Mouse (Mus musculus) heart, embryonic 13.5 days (tissue): ENCODE measurements around the gene Rin2. TPM values are rescaled to one million over a fixed set of nuclear protein-coding genes. Genes with fewer than 3 reads are reported as not detected.

Experiments used
- ATAC-seq: fragments of 200-750 bp; cut with Nextera tagmentation; 2 replicates; pipeline ENCODE4 v1.8.0; 2017; ENCODE audit warnings: moderate TSS enrichment; ENCODE audit not compliant: insufficient number of reproducible peaks, low FRiP score, low TSS enrichment; ENCODE audit errors: extremely low read depth
- H3K27ac ChIP-seq: fragments of 300-500 bp; sonication (generic); replicated peaks from 2 replicates; pipeline ENCODE4 v1.5.1; 2015; ENCODE audit warnings: moderate library complexity, mild to moderate bottlenecking, inconsistent platforms
- H3K27me3 ChIP-seq: fragments of 300-500 bp; sonication (generic); replicated peaks from 2 replicates; pipeline ENCODE4 v1.6.1; 2015; ENCODE audit warnings: mild to moderate bottlenecking, inconsistent platforms
- H3K36me3 ChIP-seq: fragments of 300-500 bp; sonication (generic); 2 replicates; pipeline ENCODE4 v1.6.1; 2015; ENCODE audit warnings: mild to moderate bottlenecking, inconsistent platforms
- H3K4me1 ChIP-seq: fragments of 300-500 bp; sonication (generic); 2 replicates; pipeline ENCODE4 v1.6.1; 2015; ENCODE audit warnings: inconsistent platforms
- H3K4me2 ChIP-seq: fragments of 300-500 bp; sonication (generic); 2 replicates; pipeline ENCODE4 v1.6.1; 2015; ENCODE audit warnings: inconsistent platforms, mild to moderate bottlenecking, moderate library complexity
- H3K4me3 ChIP-seq: fragments of 300-500 bp; sonication (generic); 2 replicates; pipeline ENCODE4 v1.5.1; 2015; ENCODE audit warnings: moderate library complexity, mild to moderate bottlenecking, inconsistent platforms
- H3K9ac ChIP-seq: fragments of 300-500 bp; sonication (generic); 2 replicates; pipeline ENCODE4 v1.6.1; 2015; ENCODE audit warnings: inconsistent platforms, mild to moderate bottlenecking, moderate library complexity
- H3K9me3 ChIP-seq: fragments of 300-500 bp; sonication (generic); 2 replicates; pipeline ENCODE4 v1.6.1; 2016; ENCODE audit warnings: inconsistent platforms
- WGBS: fragments of 180-500 bp; shearing (Covaris S2); methylation state at CpG from one replicate; pipeline ENCODE4 v1.1.7; 2015; ENCODE audit warnings: mixed read lengths; 5-methylcytosine and 5-hydroxymethylcytosine counted together
- polyA plus RNA-seq: library from polyadenylated mRNA; unstranded; fragments of >200 nt; fragmentation: Nextera tagmentation; extraction: Ambion mirVana; gene quantifications from 2 replicates; pipeline ENCODE4 v1.2.1, GENCODE M21; 2015

Gene Rin2
- polyA plus RNA-seq, 1 experiment from 2014 or later: 15.6 TPM

GRCm38 (mm10) chr2:145797851-145798250, 122.8 kb downstream of the Rin2 start:
- 47% methylated on average over 1 of the region's 1 CpGs for WGBS
- Histone ChIP-seq H3K9ac (no peak overlapping the region), H3K27me3 (no peaks in the 10 kb centered on the region), H3K27ac (peak overlapping the region; percentile 3; the same call in 1 of the 2 replicates), H3K9me3 (no peaks in the 10 kb centered on the region), H3K4me3 (no peak overlapping the region), H3K4me1 (peaks cover 23% of the 10 kb centered on the region), H3K36me3 (peaks cover 46% of the 10 kb centered on the region), H3K4me2 (no peak overlapping the region)
- ATAC-seq: no peak

- WGBS: 69% methylated on average over 3 of the region's 3 CpGs
- ATAC-seq: no peak
- Histone ChIP-seq H3K27me3 (no peaks in the 10 kb centered on the region), H3K36me3 (peaks cover 56% of the 10 kb centered on the region), H3K9me3 (no peaks in the 10 kb centered on the region), H3K9ac (no peak overlapping the region), H3K4me2 (no peak overlapping the region), H3K4me3 (no peak overlapping the region), H3K27ac (no peak overlapping the region), H3K4me1 (peaks cover 18% of the 10 kb centered on the region)
Observed at GRCm38 (mm10) chr2:145798954-145799353, 123.9 kb downstream of the Rin2 start.

- Histone ChIP-seq H3K4me2 (no peak overlapping the region), H3K27me3 (no peaks in the 10 kb centered on the region), H3K36me3 (peaks cover 71% of the 10 kb centered on the region), H3K4me3 (no peak overlapping the region), H3K9me3 (peaks cover 6% of the 10 kb centered on the region; the same call in 1 of the 2 replicates), H3K4me1 (peaks cover 6% of the 10 kb centered on the region), H3K27ac (no peak overlapping the region), H3K9ac (no peak overlapping the region)
- ATAC-seq: no peak
- whole genome bisulfite sequencing: 86% methylated on average over 9 of the region's 9 CpGs
Observed at GRCm38 (mm10) chr2:145801322-145802052, 126.5 kb downstream of the Rin2 start.

- no peak for ATAC-seq
- Histone ChIP-seq H3K9me3 (peaks cover 6% of the 10 kb centered on the region; the same call in 1 of the 2 replicates), H3K4me2 (no peak overlapping the region), H3K4me3 (no peak overlapping the region), H3K27me3 (no peaks in the 10 kb centered on the region), H3K36me3 (peaks cover 60% of the 10 kb centered on the region), H3K4me1 (peaks cover 9% of the 10 kb centered on the region), H3K27ac (no peak overlapping the region), H3K9ac (no peak overlapping the region)
- WGBS: 62% methylated on average over 2 of the region's 2 CpGs
Observed at GRCm38 (mm10) chr2:145802626-145803025, 127.6 kb downstream of the Rin2 start.

- 84% methylated on average over 10 of the region's 10 CpGs for WGBS
- H3K4me1 ChIP-seq: peaks cover 4% of the 10 kb centered on the region; the same call in 1 of the 2 replicates
- no peak for ATAC-seq
- no peaks in the 10 kb centered on the region for H3K27me3 ChIP-seq
- peaks cover 63% of the 10 kb centered on the region for H3K36me3 ChIP-seq
- H3K9ac ChIP-seq: no peak overlapping the region
- H3K9me3 ChIP-seq: peaks cover 6% of the 10 kb centered on the region; the same call in 1 of the 2 replicates
- no peak overlapping the region for H3K4me3 ChIP-seq
- H3K4me2 ChIP-seq: no peak overlapping the region
- no peak overlapping the region for H3K27ac ChIP-seq
Observed at GRCm38 (mm10) chr2:145803822-145804342, 128.9 kb downstream of the Rin2 start.

- no peak for ATAC-seq
- Histone ChIP-seq H3K4me3 (no peak overlapping the region), H3K36me3 (peaks cover 58% of the 10 kb centered on the region), H3K9ac (no peak overlapping the region), H3K27ac (no peak overlapping the region), H3K27me3 (no peaks in the 10 kb centered on the region), H3K4me1 (peaks cover 4% of the 10 kb centered on the region; the same call in 1 of the 2 replicates), H3K9me3 (peaks cover 6% of the 10 kb centered on the region; the same call in 1 of the 2 replicates), H3K4me2 (no peak overlapping the region)
- 85% methylated on average over 6 of the region's 6 CpGs for WGBS
Observed at GRCm38 (mm10) chr2:145804524-145804923, 129.5 kb downstream of the Rin2 start.

- Histone ChIP-seq H3K36me3 (peaks cover 54% of the 10 kb centered on the region), H3K9me3 (peaks cover 6% of the 10 kb centered on the region; the same call in 1 of the 2 replicates), H3K4me1 (peaks cover 5% of the 10 kb centered on the region; the same call in 1 of the 2 replicates), H3K9ac (no peak overlapping the region), H3K27ac (peak overlapping the region; percentile 38), H3K4me3 (no peak overlapping the region), H3K27me3 (no peaks in the 10 kb centered on the region), H3K4me2 (no peak overlapping the region)
- WGBS: 14% methylated on average over 2 of the region's 2 CpGs
- no peak; the same call in 1 of the 2 replicates for ATAC-seq
Observed at GRCm38 (mm10) chr2:145807276-145807675, 132.3 kb downstream of the Rin2 start.

GRCm38 (mm10) chr2:145808251-145808650, 133.2 kb downstream of the Rin2 start:
- H3K9ac ChIP-seq: no peak overlapping the region
- H3K4me1 ChIP-seq: peaks cover 9% of the 10 kb centered on the region; the same call in 1 of the 2 replicates
- H3K27ac ChIP-seq: no peak overlapping the region
- peaks cover 45% of the 10 kb centered on the region for H3K36me3 ChIP-seq
- peaks cover 6% of the 10 kb centered on the region; the same call in 1 of the 2 replicates for H3K9me3 ChIP-seq
- ATAC-seq: no peak
- 93% methylated on average over 2 of the region's 2 CpGs for WGBS
- H3K4me2 ChIP-seq: no peak overlapping the region
- H3K4me3 ChIP-seq: no peak overlapping the region
- no peaks in the 10 kb centered on the region for H3K27me3 ChIP-seq

- Histone ChIP-seq H3K9ac (no peak overlapping the region), H3K36me3 (peaks cover 41% of the 10 kb centered on the region), H3K4me2 (no peak overlapping the region), H3K4me3 (no peak overlapping the region), H3K27me3 (no peaks in the 10 kb centered on the region), H3K9me3 (peaks cover 6% of the 10 kb centered on the region; the same call in 1 of the 2 replicates), H3K27ac (no peak overlapping the region), H3K4me1 (peaks cover 9% of the 10 kb centered on the region; the same call in 1 of the 2 replicates)
- no peak for ATAC-seq
- WGBS: 85% methylated on average over 6 of the region's 6 CpGs
Observed at GRCm38 (mm10) chr2:145808667-145809066, 133.7 kb downstream of the Rin2 start.

GRCm38 (mm10) chr2:145810676-145811075, 135.7 kb downstream of the Rin2 start:
- no peak for ATAC-seq
- no peak overlapping the region for H3K27ac ChIP-seq
- peaks cover 9% of the 10 kb centered on the region; the same call in 1 of the 2 replicates for H3K4me1 ChIP-seq
- 51% methylated on average over 5 of the region's 5 CpGs for WGBS
- no peaks in the 10 kb centered on the region for H3K27me3 ChIP-seq
- no peak overlapping the region for H3K9ac ChIP-seq
- H3K36me3 ChIP-seq: peaks cover 30% of the 10 kb centered on the region
- peaks cover 10% of the 10 kb centered on the region; the same call in 1 of the 2 replicates for H3K9me3 ChIP-seq
- H3K4me2 ChIP-seq: no peak overlapping the region
- H3K4me3 ChIP-seq: no peak overlapping the region

- Histone ChIP-seq H3K4me3 (no peak overlapping the region), H3K27ac (no peak overlapping the region), H3K9ac (no peak overlapping the region), H3K9me3 (peaks cover 17% of the 10 kb centered on the region), H3K4me2 (no peak overlapping the region), H3K27me3 (no peaks in the 10 kb centered on the region), H3K4me1 (peaks cover 15% of the 10 kb centered on the region), H3K36me3 (peaks cover 35% of the 10 kb centered on the region)
- 44% methylated on average over 1 of the region's 1 CpGs for WGBS
- ATAC-seq: no peak
Observed at GRCm38 (mm10) chr2:145812818-145813217, 137.8 kb downstream of the Rin2 start.
